Mouse (Mus musculus) intestine, postnatal 0 days (tissue): ENCODE measurements around the gene Arpp19. TPM values are rescaled to one million over a fixed set of nuclear protein-coding genes. Genes with fewer than 3 reads are reported as not detected.

Source experiments
- ATAC-seq: fragments of 200-750 bp; cut with Nextera tagmentation; 2 replicates; pipeline ENCODE4 v1.8.0; 2017; ENCODE audit warnings: mild to moderate bottlenecking, moderate TSS enrichment, moderate library complexity
- H3K27ac ChIP-seq: fragments of 300-500 bp; sonication (generic); 2 replicates; pipeline ENCODE4 v1.5.1; 2014; ENCODE audit warnings: mild to moderate bottlenecking, low read depth, low read length, moderate library complexity
- H3K27me3 ChIP-seq: fragments of 300-500 bp; sonication (generic); replicated peaks from 2 replicates; pipeline ENCODE4 v1.6.1; 2014; ENCODE audit warnings: low read length, mixed read lengths; ENCODE audit not compliant: control insufficient read depth, insufficient read depth
- H3K36me3 ChIP-seq: fragments of 300-500 bp; sonication (generic); 2 replicates; pipeline ENCODE4 v1.6.1; 2014; ENCODE audit warnings: mild to moderate bottlenecking, moderate library complexity; ENCODE audit not compliant: control insufficient read depth, insufficient read depth
- H3K4me1 ChIP-seq: fragments of 300-500 bp; sonication (generic); replicated peaks from 2 replicates; pipeline ENCODE4 v1.6.1; 2014; ENCODE audit warnings: antibody characterized with exemption, low read length, mixed read lengths; ENCODE audit not compliant: control insufficient read depth, insufficient read depth
- H3K4me2 ChIP-seq: fragments of 300-500 bp; sonication (generic); replicated peaks from 2 replicates; pipeline ENCODE4 v1.6.1; 2014; ENCODE audit warnings: low read depth, mild to moderate bottlenecking, moderate library complexity
- H3K4me3 ChIP-seq: fragments of 300-500 bp; sonication (generic); 2 replicates; pipeline ENCODE4 v1.5.1; 2014; ENCODE audit warnings: low read depth, low read length
- H3K9ac ChIP-seq: fragments of 300-500 bp; sonication (generic); 2 replicates; pipeline ENCODE4 v1.6.1; 2014; ENCODE audit warnings: mild to moderate bottlenecking, low read depth, low read length
- H3K9me3 ChIP-seq: fragments of 300-500 bp; sonication (generic); 2 replicates; pipeline ENCODE4 v1.6.1; 2016; ENCODE audit warnings: mixed run types; ENCODE audit not compliant: control insufficient read depth
- CTCF ChIP-seq: sonication (generic); IDR thresholded peaks from 2 replicates; pipeline ENCODE4 v1.5.1; 2016; ENCODE audit warnings: low read depth, mild to moderate bottlenecking, control low read depth, antibody characterized with exemption, moderate library complexity
- WGBS: fragments of 180-500 bp; shearing (Covaris S2); extraction: QIAGEN DNeasy Blood & Tissue Kit; methylation state at CpG from one replicate; pipeline ENCODE4 v1.1.7; 2014; 5-methylcytosine and 5-hydroxymethylcytosine counted together
- polyA plus RNA-seq: library from polyadenylated mRNA; unstranded; fragments of >200 nt; fragmentation: Nextera tagmentation; extraction: Ambion mirVana; gene quantifications from 2 replicates; pipeline ENCODE4 v1.2.1, GENCODE M21; 2015

Arpp19 gene
- polyA plus RNA-seq: 383 and 410 TPM in 2 replicates

DNA sequence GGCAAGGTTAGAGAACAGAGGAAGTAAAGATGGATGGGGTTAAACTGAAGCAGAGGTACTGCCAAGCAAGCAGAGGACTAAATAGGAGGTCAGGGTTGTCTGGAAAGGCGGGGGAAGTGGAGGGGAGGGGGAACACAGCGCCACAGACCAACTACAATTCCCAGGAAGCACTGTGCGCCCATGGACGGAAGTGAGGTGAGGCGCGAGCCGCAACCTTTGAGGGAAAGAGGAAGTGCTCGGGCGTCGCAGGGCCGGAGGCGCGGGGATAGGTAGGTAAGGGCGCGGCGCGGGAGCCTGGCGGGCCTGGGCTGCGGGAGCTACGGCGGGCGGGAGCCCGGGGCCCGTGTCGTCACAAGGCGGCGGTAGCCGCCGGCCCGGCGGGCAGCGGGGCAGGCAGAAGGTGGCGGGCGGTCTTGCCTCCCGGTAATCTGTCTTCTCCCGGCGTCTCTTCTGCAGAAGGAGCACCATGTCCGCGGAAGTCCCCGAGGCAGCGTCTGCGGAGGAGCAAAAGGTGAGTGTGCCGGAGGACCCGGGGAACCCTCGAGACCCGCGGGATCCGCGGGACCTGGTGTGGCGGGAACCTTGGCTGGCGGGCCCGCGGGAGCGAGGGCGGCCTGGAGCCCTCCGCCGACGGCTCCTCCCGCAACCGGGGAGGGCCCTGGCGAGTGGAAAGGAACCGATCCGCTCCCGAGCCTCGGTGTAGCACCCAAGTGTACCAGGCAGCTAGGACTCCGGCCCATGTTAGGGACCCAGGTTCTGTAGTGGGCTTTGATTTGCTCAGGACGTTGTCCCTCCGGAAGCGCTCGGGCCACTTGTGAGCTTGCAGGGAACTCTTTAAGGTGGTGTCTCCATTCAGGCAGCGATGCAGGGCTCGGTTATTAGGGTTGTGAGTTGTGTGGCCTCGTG lies at the start of gene Arpp19:
Gene Arpp19, plus strand, starts transcription at position 164 of the 906 bp plus-strand sequence.
- Histone ChIP-seq H3K4me3 (peak within 1 kb of the TSS; percentile 92), H3K27me3 (no peaks in the 10 kb centered on the region), H3K4me1 (0 out of 2 replicates have a peak, but pooled peaks cover 6% of the 10 kb centered on the region), H3K36me3 (no peaks in the 10 kb centered on the region), H3K27ac (peak within 1 kb of the TSS; percentile 87), H3K9ac (peak within 1 kb of the TSS; percentile 94), H3K4me2 (peak within 1 kb of the TSS; percentile 67), H3K9me3 (no peaks in the 10 kb centered on the region)
- ATAC-seq: peak; percentile 89
- TF ChIP-seq CTCF: no peak
- under 1% methylated on average over 69 of the region's 73 CpGs for WGBS

DNA sequence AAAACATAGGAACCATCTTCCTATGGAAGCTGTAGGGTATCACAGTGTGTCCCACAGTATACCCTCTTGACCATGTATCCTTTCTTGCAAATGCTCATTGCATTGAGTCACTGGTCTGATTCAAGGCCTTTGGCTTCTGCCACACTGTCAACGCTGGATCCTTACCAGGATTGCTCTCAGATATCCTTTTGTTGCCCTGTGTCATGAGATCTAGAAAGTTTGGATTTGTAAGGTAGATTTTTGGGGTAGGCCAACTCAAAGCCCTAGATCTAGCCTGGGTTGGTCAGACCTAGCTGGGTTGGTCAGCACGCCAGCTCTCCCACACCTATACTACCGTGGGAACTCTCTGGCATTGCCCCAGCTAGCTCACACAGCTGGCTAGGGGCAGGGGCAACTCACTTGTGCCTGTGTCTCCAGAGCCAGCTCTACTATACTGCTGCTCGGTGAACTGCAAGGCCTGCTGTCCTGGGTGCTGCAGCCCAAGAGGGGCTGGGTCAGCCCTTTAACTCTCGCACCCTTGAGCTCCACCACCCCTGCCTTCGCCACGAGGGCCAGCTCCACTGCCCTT lies 48.4 kb upstream of the Arpp19 start:
- H3K9me3 ChIP-seq: no peaks in the 10 kb centered on the region
- no peak overlapping the region for H3K9ac ChIP-seq
- H3K4me2 ChIP-seq: no peak overlapping the region
- H3K27me3 ChIP-seq: no peaks in the 10 kb centered on the region
- H3K4me3 ChIP-seq: no peak overlapping the region
- TF ChIP-seq CTCF: no peak
- 91% methylated on average over 7 of the region's 7 CpGs for WGBS
- H3K27ac ChIP-seq: no peak overlapping the region
- no peak for ATAC-seq
- no peaks in the 10 kb centered on the region for H3K4me1 ChIP-seq
- H3K36me3 ChIP-seq: no peaks in the 10 kb centered on the region

DNA sequence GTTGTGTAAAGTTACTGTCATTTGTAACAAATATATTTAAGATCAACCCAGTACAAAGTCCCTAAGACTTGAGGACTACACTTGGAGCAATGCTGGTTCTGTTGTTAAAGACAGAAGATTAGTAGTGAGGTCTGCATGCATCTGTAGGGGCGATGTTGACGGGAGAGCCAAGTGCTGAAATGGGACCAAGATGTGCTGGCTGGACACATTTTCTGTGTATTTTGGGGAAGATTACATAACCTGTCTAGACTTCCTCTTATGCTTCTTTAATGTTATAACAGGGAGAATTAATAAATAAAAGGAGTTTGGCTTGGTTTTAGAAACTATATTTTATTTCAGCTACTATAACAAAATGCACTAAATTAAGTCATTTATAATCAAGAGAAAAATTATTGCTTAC lies 47.4 kb upstream of the Arpp19 start:
- no peak for ATAC-seq
- H3K4me2 ChIP-seq: no peak overlapping the region
- H3K36me3 ChIP-seq: no peaks in the 10 kb centered on the region
- no peak overlapping the region for H3K27ac ChIP-seq
- WGBS: 69% methylated on average over 2 of the region's 2 CpGs
- no peaks in the 10 kb centered on the region for H3K27me3 ChIP-seq
- H3K9ac ChIP-seq: no peak overlapping the region
- TF ChIP-seq CTCF: no peak
- H3K9me3 ChIP-seq: no peaks in the 10 kb centered on the region
- H3K4me1 ChIP-seq: no peaks in the 10 kb centered on the region
- no peak overlapping the region for H3K4me3 ChIP-seq

DNA sequence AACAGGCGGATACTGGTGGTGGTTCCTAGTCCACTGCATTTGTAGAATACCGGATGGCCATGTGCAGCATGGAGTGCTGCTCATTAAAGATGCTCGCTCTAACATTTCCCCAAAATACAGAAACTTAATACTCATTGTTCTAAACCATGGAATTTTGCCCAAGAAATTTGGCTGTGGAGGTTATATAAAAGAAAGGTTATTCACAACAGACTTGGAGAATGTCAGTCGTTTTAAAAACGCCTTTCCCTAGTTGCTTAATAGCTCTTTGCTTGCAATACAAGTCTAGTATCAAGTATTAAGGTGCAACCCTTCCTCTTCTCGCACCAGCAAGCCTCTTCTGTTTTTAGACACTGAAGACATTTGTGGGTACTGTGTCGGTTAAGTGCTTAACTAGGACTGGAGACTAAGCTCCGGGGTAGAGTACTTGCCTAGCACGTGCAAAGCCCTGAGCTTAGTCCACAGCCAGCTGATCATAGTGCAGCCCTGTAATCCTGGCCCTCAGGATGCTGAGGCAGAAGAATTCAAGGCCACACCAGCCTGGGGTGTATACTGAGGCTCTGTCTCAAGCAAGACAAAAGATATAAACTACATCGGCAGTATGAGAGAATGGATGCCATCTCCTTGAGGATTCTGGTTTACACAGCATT lies 42.7 kb upstream of the Arpp19 start:
- no peak overlapping the region for H3K4me3 ChIP-seq
- 75% methylated on average over 10 of the region's 10 CpGs for WGBS
- no peak overlapping the region for H3K4me2 ChIP-seq
- no peak for TF ChIP-seq CTCF
- H3K9ac ChIP-seq: no peak overlapping the region
- H3K36me3 ChIP-seq: no peaks in the 10 kb centered on the region
- no peaks in the 10 kb centered on the region for H3K27me3 ChIP-seq
- no peak overlapping the region for H3K27ac ChIP-seq
- H3K9me3 ChIP-seq: no peaks in the 10 kb centered on the region
- no peak for ATAC-seq
- no peaks in the 10 kb centered on the region for H3K4me1 ChIP-seq

DNA sequence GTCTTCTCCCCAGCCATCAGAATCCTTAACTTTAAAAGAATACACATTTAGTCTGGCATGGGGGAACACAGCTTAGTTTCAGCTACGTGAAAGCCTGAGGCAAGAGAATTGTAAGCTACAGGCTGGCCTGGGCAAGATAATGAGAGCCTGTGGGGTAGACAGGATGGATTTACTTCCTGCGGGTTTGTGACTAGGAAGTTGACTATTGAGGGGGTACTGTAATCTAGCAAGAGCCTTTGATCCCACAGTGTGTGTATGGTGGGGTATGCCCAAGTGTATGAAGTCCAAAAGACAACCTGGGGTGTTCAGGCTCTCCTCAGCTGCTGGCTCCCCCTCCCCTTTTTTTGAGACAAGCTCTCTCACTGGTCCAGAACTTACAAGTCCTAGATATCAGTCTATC lies 41.1 kb upstream of the Arpp19 start:
- no peaks in the 10 kb centered on the region for H3K27me3 ChIP-seq
- no peak overlapping the region for H3K27ac ChIP-seq
- no peak overlapping the region for H3K4me3 ChIP-seq
- H3K4me1 ChIP-seq: no peaks in the 10 kb centered on the region
- WGBS: 64% methylated on average over 2 of the region's 2 CpGs
- H3K9ac ChIP-seq: no peak overlapping the region
- H3K4me2 ChIP-seq: no peak overlapping the region
- TF ChIP-seq CTCF: no peak
- ATAC-seq: no peak
- H3K9me3 ChIP-seq: no peaks in the 10 kb centered on the region
- H3K36me3 ChIP-seq: 0 out of 2 replicates have a peak, but pooled peaks cover 4% of the 10 kb centered on the region

DNA sequence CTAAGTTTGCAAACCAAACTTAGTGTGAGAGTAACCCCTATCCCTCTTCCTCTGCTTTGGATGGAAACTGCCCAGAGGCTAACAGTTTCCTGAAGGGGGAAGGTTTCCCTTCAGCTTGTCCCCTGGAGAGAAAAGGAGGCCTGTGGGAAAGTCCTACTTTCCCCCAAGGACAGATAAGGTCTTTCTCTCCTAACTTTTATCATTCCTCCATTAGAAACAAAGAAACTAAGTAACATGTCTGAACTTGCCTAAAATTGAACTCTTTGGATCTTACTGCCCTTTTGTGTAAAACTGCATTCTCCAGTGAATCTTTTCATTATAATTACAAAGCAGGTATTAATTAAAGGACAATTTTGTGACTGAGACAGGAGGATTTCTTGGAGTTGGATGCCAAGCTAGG lies 39.4 kb upstream of the Arpp19 start:
- no peak for ATAC-seq
- H3K9ac ChIP-seq: no peak overlapping the region
- no peak overlapping the region for H3K4me2 ChIP-seq
- H3K27me3 ChIP-seq: no peaks in the 10 kb centered on the region
- H3K4me1 ChIP-seq: no peaks in the 10 kb centered on the region
- 0 out of 2 replicates have a peak, but pooled peaks cover 4% of the 10 kb centered on the region for H3K36me3 ChIP-seq
- H3K9me3 ChIP-seq: no peaks in the 10 kb centered on the region
- no peak for TF ChIP-seq CTCF
- H3K27ac ChIP-seq: no peak overlapping the region
- no peak overlapping the region for H3K4me3 ChIP-seq
